Mouse (Mus musculus) frontal cortex, adult 2 months (tissue): Measurements from ENCODE around the gene Ifit3. TPM values are rescaled to one million over a fixed set of nuclear protein-coding genes. Genes with fewer than 3 reads are reported as not detected.
A peak's percentile ranks its signal among the peaks of the same experiment; 100 is the strongest.
"Not testable (repeated sequence)": the region's sequence is repeated elsewhere in the genome, so short reads cannot be mapped to it uniquely, and the experiment has no call there.

Experiments
- DNase-seq, 2 experiments: peaks; one replicate each; pipeline ENCODE4 v3.0.0; 2022; ENCODE audit warnings: low spot score in 1 of 2; ENCODE audit errors: extremely low spot score in 1 of 2
- polyA plus RNA-seq: library from polyadenylated mRNA; depleted of rRNA; stranded (reverse); fragments of >200 nt; gene quantifications from 2 replicates; pipeline ENCODE4 v1.2.3, GENCODE M21; 2012; rRNA removed

Gene Ifit3
- 18.0 and 25.6 TPM in 2 replicates for polyA plus RNA-seq

- not testable (repeated sequence) for DNase-seq
These were observed at the start of gene Ifit3 for GRCm38 (mm10) chr19:34583126-34583766. Ifit3 (plus strand) TSS chr19:34583531.

GRCm38 (mm10) chr19:34539422-34539821 lies 43.9 kb upstream of the Ifit3 start:
- DNase-seq = no peak

- DNase-seq = no peak
These were observed 37.1 kb upstream of the Ifit3 start for GRCm38 (mm10) chr19:34546211-34546610.

- DNase-seq = peak; percentile 49 to 89
These were observed 35.4 kb upstream of the Ifit3 start for GRCm38 (mm10) chr19:34547976-34548375.

- DNase-seq = no peak
These were observed 33.2 kb upstream of the Ifit3 start for GRCm38 (mm10) chr19:34550205-34550533.

GRCm38 (mm10) chr19:34550534-34551223 lies 32.7 kb upstream of the Ifit3 start, which contains the start of gene Ifit2:
Ifit2 (plus strand) TSS chr19:34550694.
- peak; percentile 48 to 79 for DNase-seq

- DNase-seq = no peak
These were observed 31.4 kb upstream of the Ifit3 start for GRCm38 (mm10) chr19:34551981-34552380.

- no peak for DNase-seq
These were observed 30.3 kb upstream of the Ifit3 start for GRCm38 (mm10) chr19:34553021-34553420.

GRCm38 (mm10) chr19:34553522-34553921 lies 29.8 kb upstream of the Ifit3 start:
- DNase-seq = no peak

GRCm38 (mm10) chr19:34554061-34554460 lies 29.3 kb upstream of the Ifit3 start:
- no peak for DNase-seq

GRCm38 (mm10) chr19:34556621-34557020 lies 26.7 kb upstream of the Ifit3 start:
- no peak for DNase-seq

- DNase-seq = no peak
These were observed 20.8 kb upstream of the Ifit3 start for GRCm38 (mm10) chr19:34562556-34562955.

GRCm38 (mm10) chr19:34566178-34566784 lies 17.1 kb upstream of the Ifit3 start:
- DNase-seq = no peak

GRCm38 (mm10) chr19:34568988-34569895 lies 14.1 kb upstream of the Ifit3 start:
- no peak for DNase-seq

GRCm38 (mm10) chr19:34569896-34570476 lies 13.3 kb upstream of the Ifit3 start:
- DNase-seq = no peak

GRCm38 (mm10) chr19:34571080-34571479 lies 12.3 kb upstream of the Ifit3 start:
- DNase-seq = no peak

- no peak for DNase-seq
These were observed 9.7 kb upstream of the Ifit3 start for GRCm38 (mm10) chr19:34573650-34574049.

- no peak for DNase-seq
These were observed 6.2 kb upstream of the Ifit3 start for GRCm38 (mm10) chr19:34577121-34577520.

- DNase-seq = not testable (repeated sequence)
These were observed 635 bp upstream of the Ifit3 start for GRCm38 (mm10) chr19:34582696-34583095.

GRCm38 (mm10) chr19:34585740-34586458 lies 2.6 kb downstream of the Ifit3 start:
- not testable (repeated sequence) for DNase-seq
